In genomic region chr16:37540776-37541175, GRCm38 (mm10) we compare ENCODE assay signal across 9 mouse cellular contexts. TPM values are rescaled to one million over a fixed set of nuclear protein-coding genes. Genes with fewer than 3 reads are reported as not detected.
A peak's percentile ranks its signal among the peaks of the same experiment; 100 is the strongest.
DNase-seq lines count a peak whose midpoint lies in the region; ATAC-seq and TF ChIP-seq lines count a peak whose summit lies in the region.
"Had no signal": no experiment of that assay in that cellular context is flagged by ENCODE, and none has a peak within 500 bp of the region (broad histone marks: within the 10 kb centered on the region; RNA-seq: fewer than 3 reads in every experiment).

No protein-coding gene starts in this region.

- peak overlapping the region; percentile 81 for H3K4me2 ChIP-seq in heart, embryonic 13.5 days
- peak overlapping the region; percentile 78 for H3K4me2 ChIP-seq in heart, postnatal 0 days (ENCODE audit: low read depth, low read length)
- H3K4me2 ChIP-seq in liver, embryonic 16.5 days (ENCODE audit: low read depth, low read length) = peak overlapping the region; percentile 51

- no peak for TF ChIP-seq EP300 in heart, postnatal 0 days (IDR thresholded peaks at IDR 0.05; ENCODE audit: low read depth)

- WGBS in heart, embryonic 13.5 days = 61% methylated on average over 6 of the region's 6 CpGs
- 53% methylated on average over 6 of the region's 6 CpGs for WGBS in heart, postnatal 0 days
- WGBS in liver, embryonic 16.5 days (ENCODE audit: insufficient replicate concordance) = 77% methylated on average over 6 of the region's 6 CpGs

- peak overlapping the region; percentile 82 for H3K4me3 ChIP-seq in heart, embryonic 13.5 days
- peak overlapping the region; percentile 92 for H3K4me3 ChIP-seq in heart, postnatal 0 days (ENCODE audit: low read depth, low read length)
- H3K4me3 ChIP-seq in liver, embryonic 16.5 days (ENCODE audit: low read depth, low read length) = peak overlapping the region; percentile 88; the same call in 1 of the 2 replicates

- no peak for ATAC-seq in heart, embryonic 13.5 days (ENCODE audit: extremely low read depth, insufficient number of reproducible peaks, low FRiP score, low TSS enrichment)
- no peak for ATAC-seq in heart, postnatal 0 days (ENCODE audit: insufficient read depth, low read depth)
- no peak for ATAC-seq in liver, embryonic 16.5 days (ENCODE audit: low read depth)
- no peak for ATAC-seq in granulocyte monocyte progenitor cell, adult 5-6 weeks (replicated peaks; ENCODE audit: poor library complexity, severe bottlenecking)

- peaks cover 35% of the 10 kb centered on the region for H3K36me3 ChIP-seq in heart, embryonic 13.5 days
- H3K36me3 ChIP-seq in heart, postnatal 0 days (replicated peaks; ENCODE audit: control insufficient read depth, insufficient read depth, low read length) = peaks cover 28% of the 10 kb centered on the region
- H3K36me3 ChIP-seq in liver, embryonic 16.5 days (ENCODE audit: control insufficient read depth, insufficient read depth) = 0 out of 2 replicates have a peak, but pooled peaks cover 2% of the 10 kb centered on the region

- TF ChIP-seq CTCF in heart, postnatal 0 days (IDR thresholded peaks at IDR 0.05; ENCODE audit: low read depth) = no peak

- peak overlapping the region; percentile 92 for H3K27ac ChIP-seq in heart, embryonic 13.5 days (replicated peaks)
- H3K27ac ChIP-seq in heart, postnatal 0 days (ENCODE audit: low read depth) = peak overlapping the region; percentile 96
- H3K27ac ChIP-seq in liver, embryonic 16.5 days (ENCODE audit: low read length) = no peak overlapping the region

- peak overlapping the region; percentile 93 for H3K9ac ChIP-seq in heart, embryonic 13.5 days
- 0 out of 2 replicates have a peak overlapping the region, but pooled peaks have one; percentile 33 for H3K9ac ChIP-seq in heart, postnatal 0 days (replicated peaks; ENCODE audit: low read depth, low read length)
- H3K9ac ChIP-seq in liver, embryonic 16.5 days (ENCODE audit: low read depth, low read length) = no peak overlapping the region; the same call in 1 of the 2 replicates

- peaks cover 25% of the 10 kb centered on the region for H3K4me1 ChIP-seq in heart, embryonic 13.5 days
- H3K4me1 ChIP-seq in heart, postnatal 0 days (ENCODE audit: control insufficient read depth, insufficient read depth) = peaks cover 19% of the 10 kb centered on the region
- H3K4me1 ChIP-seq in liver, embryonic 16.5 days (ENCODE audit: control insufficient read depth, low read depth, low read length) = peaks cover 14% of the 10 kb centered on the region

- no peaks in the 10 kb centered on the region for H3K9me3 ChIP-seq in heart, embryonic 13.5 days
- H3K9me3 ChIP-seq in heart, postnatal 0 days (replicated peaks; ENCODE audit: control insufficient read depth, low read length) = no peaks in the 10 kb centered on the region
- H3K9me3 ChIP-seq in liver, embryonic 16.5 days (replicated peaks; ENCODE audit: control insufficient read depth, low read length) = no peaks in the 10 kb centered on the region

- H3K27me3 ChIP-seq in heart, embryonic 13.5 days (replicated peaks) = no peaks in the 10 kb centered on the region
- H3K27me3 ChIP-seq in heart, postnatal 0 days (ENCODE audit: control insufficient read depth, insufficient read depth, low read length) = no peaks in the 10 kb centered on the region
- no peaks in the 10 kb centered on the region for H3K27me3 ChIP-seq in liver, embryonic 16.5 days (ENCODE audit: control insufficient read depth, insufficient read depth, low read depth, low read length)

- DNase-seq in heart, adult 8-10 months (ENCODE audit: low spot score) = no peak
- peak; percentile 13 to 15 for DNase-seq in cerebellum, postnatal 10 days
- DNase-seq in heart, postnatal 0 days (ENCODE audit: low spot score) = no peak
- no peak for DNase-seq in right cerebral cortex, postnatal 10 days (ENCODE audit: low spot score in 2 of 2)
- DNase-seq in lung, postnatal 10 days = no peak

RNA-seq across cellular contexts. Expression of gene Rabl3, which starts 1.1 kb away (rescaled TPM):
- polyA plus RNA-seq in heart, embryonic 13.5 days (2015; fragmentation: Nextera tagmentation; extraction: Ambion mirVana) = 23.8 and 26.4 TPM in 2 replicates
- 1 to 10 TPM; 5.2 to 9.6 (median 7.8) TPM for total RNA-seq in heart, adult 8-10 months (2022)
- total RNA-seq in heart, postnatal 0 days (2014; rRNA removed; ENCODE audit: low replicate concordance) = 4.8 and 4.9 TPM in 2 replicates
- polyA plus RNA-seq in heart, postnatal 0 days (2015; fragmentation: Nextera tagmentation; extraction: Ambion mirVana) = 17.5 and 18.5 TPM in 2 replicates
- 13.1 and 13.2 TPM in 2 replicates for polyA plus RNA-seq in liver, embryonic 16.5 days (2015; fragmentation: Nextera tagmentation; extraction: Ambion mirVana)
- 10.2 and 13.1 TPM in 2 replicates for total RNA-seq in granulocyte monocyte progenitor cell, adult 5-6 weeks (2014; fragmentation: Nextera tagmentation)
- total RNA-seq in granulocyte monocyte progenitor cell, adult 5-6 weeks (2017) = 7.5 and 15.5 TPM in 2 replicates

RNA-seq across cellular contexts. Expression of gene Gtf2e1, which starts 1.2 kb away (rescaled TPM):
- 20.4 and 20.5 TPM in 2 replicates for polyA plus RNA-seq in heart, embryonic 13.5 days (2015; fragmentation: Nextera tagmentation; extraction: Ambion mirVana)
- total RNA-seq in heart, adult 8-10 months (2022) = 1 to 10 TPM; 6.9 to 8.3 (median 7.1) TPM
- total RNA-seq in heart, postnatal 0 days (2014; rRNA removed; ENCODE audit: low replicate concordance) = 8.5 and 9.0 TPM in 2 replicates
- 11.4 and 12.1 TPM in 2 replicates for polyA plus RNA-seq in heart, postnatal 0 days (2015; fragmentation: Nextera tagmentation; extraction: Ambion mirVana)
- 6.6 and 6.9 TPM in 2 replicates for polyA plus RNA-seq in liver, embryonic 16.5 days (2015; fragmentation: Nextera tagmentation; extraction: Ambion mirVana)
- 22.0 and 25.4 TPM in 2 replicates for total RNA-seq in granulocyte monocyte progenitor cell, adult 5-6 weeks (2014; fragmentation: Nextera tagmentation)
- total RNA-seq in granulocyte monocyte progenitor cell, adult 5-6 weeks (2017) = 22.9 and 23.2 TPM in 2 replicates

RNA-seq across cellular contexts. Expression of gene Hgd, which starts 39.2 kb away (rescaled TPM):
- 0.16 and 1.8 TPM in 2 replicates for polyA plus RNA-seq in heart, embryonic 13.5 days (2015; fragmentation: Nextera tagmentation; extraction: Ambion mirVana)
- total RNA-seq in heart, adult 8-10 months (2022) = not detected
- total RNA-seq in heart, postnatal 0 days (2014; rRNA removed; ENCODE audit: low replicate concordance) = not detected in 2 replicates
- polyA plus RNA-seq in heart, postnatal 0 days (2015; fragmentation: Nextera tagmentation; extraction: Ambion mirVana) = 0.18 TPM in 1 of 2 replicates, not detected in the other
- polyA plus RNA-seq in liver, embryonic 16.5 days (2015; fragmentation: Nextera tagmentation; extraction: Ambion mirVana) = 47.1 and 55.1 TPM in 2 replicates
- total RNA-seq in granulocyte monocyte progenitor cell, adult 5-6 weeks (2014; fragmentation: Nextera tagmentation) = not detected in 2 replicates
- not detected in 2 replicates for total RNA-seq in granulocyte monocyte progenitor cell, adult 5-6 weeks (2017)
- total RNA-seq: heart, adult 18-20 months had no signal

Comparison
In these comparisons a context has a peak if more than half of its experiments do, and no peak if none do; other contexts are left out.
1. DNase-seq: peak in cerebellum, postnatal 10 days (2 of 2); none in heart, adult 8-10 months (single experiment), heart, postnatal 0 days (single experiment), right cerebral cortex, postnatal 10 days (0 of 2) and lung, postnatal 10 days (single experiment).
2. Peak in every context shown above with its lines, with median percentiles within 50 percentile points of each other: H3K4me2 ChIP-seq and H3K4me3 ChIP-seq.